Mouse (Mus musculus) liver, adult 2 months (tissue): Measurements from ENCODE around the gene Lzts2. TPM values are rescaled to one million over a fixed set of nuclear protein-coding genes. Genes with fewer than 3 reads are reported as not detected.

ENCODE experiments used
- DNase-seq: peaks from one replicate; pipeline ENCODE4 v3.0.0-alpha.2; 2011; ENCODE audit warnings: low read depth, low spot score; ENCODE audit errors: extremely low read depth
- H3K27ac ChIP-seq: fragments of 200-500 bp; replicated peaks from 2 replicates; pipeline ENCODE4 v1.5.1; 2012; ENCODE audit warnings: low read depth, mild to moderate bottlenecking, control low read depth, inconsistent platforms, low read length; ENCODE audit not compliant: insufficient read depth
- H3K27me3 ChIP-seq: fragments of 200-500 bp; 2 replicates; pipeline ENCODE4 v1.6.1; 2012; ENCODE audit warnings: mild to moderate bottlenecking, moderate library complexity, low read length, inconsistent platforms; ENCODE audit not compliant: control insufficient read depth, insufficient read depth
- H3K36me3 ChIP-seq: fragments of 200-500 bp; 2 replicates; pipeline ENCODE4 v1.6.1; 2012; ENCODE audit warnings: low read length, inconsistent platforms; ENCODE audit not compliant: control insufficient read depth, insufficient read depth
- H3K4me1 ChIP-seq: fragments of 200-500 bp; 2 replicates; pipeline ENCODE4 v1.6.1; 2011; ENCODE audit warnings: low read length; ENCODE audit not compliant: control insufficient read depth, insufficient read depth
- H3K4me3 ChIP-seq: fragments of 200-500 bp; 2 replicates; pipeline ENCODE4 v1.5.1; 2011; ENCODE audit warnings: low read depth, mild to moderate bottlenecking, control low read depth, low read length, moderate library complexity; ENCODE audit not compliant: insufficient read depth
- H3K79me2 ChIP-seq: fragments of 200-500 bp; 2 replicates; pipeline ENCODE4 v1.6.1; 2012; ENCODE audit warnings: inconsistent platforms, mild to moderate bottlenecking, low read length, moderate library complexity; ENCODE audit not compliant: control insufficient read depth, insufficient read depth
- H3K9ac ChIP-seq: fragments of 200-500 bp; 2 replicates; pipeline ENCODE4 v1.6.1; 2012; ENCODE audit warnings: low read depth, mild to moderate bottlenecking, control low read depth, inconsistent platforms, low read length
- CTCF ChIP-seq: fragments of 200-500 bp; IDR thresholded peaks from 2 replicates; pipeline ENCODE4 v1.5.1; 2011; ENCODE audit warnings: low read depth, low read length, control low read depth
- POLR2A ChIP-seq: fragments of 200-500 bp; IDR thresholded peaks from 2 replicates; pipeline ENCODE4 v1.6.1; 2011; ENCODE audit warnings: low read length, control low read depth; ENCODE audit not compliant: insufficient read depth; ENCODE audit errors: extremely low read depth
- WGBS: fragments of 180-500 bp; shearing (Covaris S2); methylation state at CpG from one replicate; pipeline ENCODE4 v1.1.7; 2018; 5-methylcytosine and 5-hydroxymethylcytosine counted together
- polyA plus RNA-seq: library from polyadenylated mRNA; depleted of rRNA; stranded (reverse); fragments of >200 nt; gene quantifications from 2 replicates; pipeline ENCODE4 v1.2.3, GENCODE M21; 2012
- total RNA-seq: library from RNA; depleted of rRNA; stranded (reverse); fragments of >200 nt; gene quantifications from 2 replicates; pipeline ENCODE4 v1.2.3, GENCODE M21; 2014

Lzts2 gene
- total and polyA plus RNA-seq, 2 experiments = 3.4 to 14.3 TPM

DNA sequence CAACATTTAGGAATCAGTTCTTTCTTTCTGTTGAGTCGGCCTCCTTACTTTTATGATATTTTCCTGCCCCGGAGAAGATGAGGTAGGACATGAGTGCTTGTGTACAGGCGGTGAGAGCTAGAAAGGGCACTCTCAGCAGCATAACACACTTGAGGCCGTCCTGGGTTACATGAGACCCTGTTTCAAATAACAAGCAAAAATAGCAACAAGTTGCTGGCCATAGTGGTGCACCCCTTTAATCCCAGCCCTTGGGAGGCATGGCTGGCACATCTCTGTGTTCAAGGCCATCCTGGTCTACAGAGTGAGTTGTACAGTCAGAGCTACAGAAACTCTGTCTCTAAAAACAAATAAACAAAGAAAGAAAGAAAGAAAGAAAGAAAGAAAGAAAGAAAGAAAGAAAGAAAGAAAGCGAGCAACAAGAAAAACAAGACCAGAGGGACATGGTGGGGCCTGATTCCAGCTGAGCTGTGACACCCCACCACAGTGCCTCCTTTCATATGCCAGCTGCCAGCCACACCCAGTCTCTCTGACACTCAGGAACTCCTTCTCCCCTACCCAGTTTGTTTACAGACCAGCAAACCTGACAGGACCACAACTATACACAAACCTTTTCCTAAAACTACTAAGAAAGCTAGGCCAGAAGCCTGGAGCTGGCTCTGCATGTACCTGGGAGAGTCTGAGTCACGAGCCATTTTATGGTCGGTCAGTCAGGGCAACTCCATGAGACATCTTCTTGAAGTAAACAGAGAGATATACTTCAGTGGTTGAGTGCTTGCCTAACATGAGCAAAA is 42.9 kb downstream of the Lzts2 start:
- no peak overlapping the region for H3K9ac ChIP-seq

DNA sequence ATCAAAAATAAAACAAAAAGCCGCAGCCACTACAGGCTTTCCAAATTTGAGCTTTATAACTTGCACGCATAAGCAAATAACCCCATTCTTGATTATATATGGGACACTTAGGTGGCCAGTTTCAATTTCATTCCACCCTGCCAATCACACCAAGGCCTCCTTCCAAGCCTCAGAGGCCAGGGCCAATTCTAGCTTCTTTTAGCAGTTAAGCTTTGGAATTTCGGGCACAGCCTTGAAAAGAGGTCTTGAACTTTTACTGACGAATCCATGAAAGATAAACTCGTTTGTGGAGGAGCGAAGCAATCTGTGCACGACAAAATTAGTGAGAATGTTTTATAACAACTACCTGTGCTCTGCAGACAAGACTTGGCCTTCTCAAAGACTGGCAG is 43.5 kb downstream of the Lzts2 start:
- WGBS = 37% methylated on average over 7 of the region's 7 CpGs
- no peak for TF ChIP-seq CTCF
- no peak for TF ChIP-seq POLR2A
- no peaks in the 10 kb centered on the region for H3K36me3 ChIP-seq
- no peaks in the 10 kb centered on the region for H3K79me2 ChIP-seq
- H3K27ac ChIP-seq = peak overlapping the region; percentile 74
- peaks cover 2% of the 10 kb centered on the region; the same call in 1 of the 2 replicates for H3K4me1 ChIP-seq
- H3K27me3 ChIP-seq = no peaks in the 10 kb centered on the region
- H3K9ac ChIP-seq = peak overlapping the region; percentile 68
- no peak for DNase-seq
- peak overlapping the region; percentile 41; the same call in 1 of the 2 replicates for H3K4me3 ChIP-seq

More for the DNA sequence above, 42.9 kb downstream of the Lzts2 start:
- Histone ChIP-seq H3K4me1 (peaks cover 2% of the 10 kb centered on the region; the same call in 1 of the 2 replicates), H3K27me3 (no peaks in the 10 kb centered on the region), H3K4me3 (no peak overlapping the region), H3K79me2 (no peaks in the 10 kb centered on the region), H3K36me3 (no peaks in the 10 kb centered on the region), H3K27ac (no peak overlapping the region)
- no peak for DNase-seq
- TF ChIP-seq POLR2A (no peak), CTCF (no peak)
- 85% methylated on average over 7 of the region's 7 CpGs for WGBS

DNA sequence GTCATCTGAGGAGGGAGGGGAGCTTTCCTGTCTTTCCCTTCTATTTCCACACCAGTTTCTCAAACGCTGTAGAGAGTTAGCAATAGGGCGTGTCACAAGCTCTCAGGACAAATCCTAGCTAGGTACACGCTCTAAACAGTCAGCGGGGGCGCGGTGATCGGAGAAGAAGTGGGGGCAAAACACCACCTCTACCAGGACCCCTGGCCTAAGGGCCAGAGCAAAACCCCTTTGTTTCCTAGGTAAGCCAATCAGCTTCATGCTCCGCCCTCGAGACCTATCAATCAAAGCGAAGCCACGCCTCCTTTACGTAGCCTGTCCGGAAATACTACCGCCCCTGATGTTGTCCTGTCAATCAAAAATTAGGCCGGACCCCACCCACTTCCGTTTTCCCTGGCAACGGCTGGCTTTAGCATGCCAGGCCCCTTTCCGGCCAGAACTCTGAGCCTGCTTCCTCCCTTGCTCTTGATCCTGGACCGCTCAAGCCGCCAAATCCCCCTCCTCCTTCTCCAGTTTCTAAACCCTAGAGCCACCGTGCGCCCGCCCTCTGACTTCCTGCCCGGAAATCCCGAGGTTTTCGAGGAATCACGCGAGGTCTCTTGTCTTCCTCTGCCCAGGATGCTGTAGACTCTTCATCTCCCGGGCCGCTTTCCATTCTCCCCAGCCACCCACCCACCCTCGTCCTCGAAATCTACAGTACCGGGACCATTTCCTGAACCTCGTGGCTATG is 44.1 kb downstream of the Lzts2 start:
- H3K79me2 ChIP-seq = no peaks in the 10 kb centered on the region
- DNase-seq = peak; percentile 90
- TF ChIP-seq POLR2A (peak; percentile 55; the same call in 1 of the 2 replicates), CTCF (no peak)
- peak overlapping the region; percentile 54 for H3K4me3 ChIP-seq
- H3K27me3 ChIP-seq = no peaks in the 10 kb centered on the region
- H3K4me1 ChIP-seq = peaks cover 2% of the 10 kb centered on the region; the same call in 1 of the 2 replicates
- peak overlapping the region; percentile 85 for H3K27ac ChIP-seq
- WGBS = under 1% methylated on average over 34 of the region's 34 CpGs
- H3K36me3 ChIP-seq = no peaks in the 10 kb centered on the region
- peak overlapping the region; percentile 68 for H3K9ac ChIP-seq

DNA sequence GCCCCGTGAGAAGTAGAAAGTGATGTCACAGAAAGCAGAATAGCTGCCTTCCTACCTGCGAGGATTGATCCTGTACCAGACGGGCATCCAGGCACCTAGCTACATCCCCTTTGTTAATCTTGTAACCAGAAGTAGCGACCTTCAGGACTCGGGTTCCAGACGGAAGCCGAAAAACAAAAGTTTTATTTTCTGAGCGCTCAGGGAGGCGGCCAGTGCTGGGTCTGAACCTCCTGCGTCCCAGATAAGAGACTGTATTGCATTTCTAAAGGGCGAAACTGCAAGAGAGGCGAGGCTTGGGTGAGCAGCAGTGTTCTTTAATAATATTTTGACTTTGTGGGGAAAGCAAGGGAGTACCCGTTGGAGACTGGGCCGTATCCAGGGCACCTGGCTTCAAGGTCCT is 44.6 kb downstream of the Lzts2 start:
- Histone ChIP-seq H3K27ac (peak overlapping the region; percentile 85), H3K79me2 (no peaks in the 10 kb centered on the region), H3K9ac (peak overlapping the region; percentile 58), H3K4me1 (peaks cover 2% of the 10 kb centered on the region; the same call in 1 of the 2 replicates), H3K27me3 (peaks cover 3% of the 10 kb centered on the region; the same call in 1 of the 2 replicates), H3K36me3 (no peaks in the 10 kb centered on the region), H3K4me3 (peak overlapping the region; percentile 54)
- WGBS = 5% methylated on average over 14 of the region's 14 CpGs
- TF ChIP-seq CTCF (no peak), POLR2A (no peak)
- DNase-seq = no peak

DNA sequence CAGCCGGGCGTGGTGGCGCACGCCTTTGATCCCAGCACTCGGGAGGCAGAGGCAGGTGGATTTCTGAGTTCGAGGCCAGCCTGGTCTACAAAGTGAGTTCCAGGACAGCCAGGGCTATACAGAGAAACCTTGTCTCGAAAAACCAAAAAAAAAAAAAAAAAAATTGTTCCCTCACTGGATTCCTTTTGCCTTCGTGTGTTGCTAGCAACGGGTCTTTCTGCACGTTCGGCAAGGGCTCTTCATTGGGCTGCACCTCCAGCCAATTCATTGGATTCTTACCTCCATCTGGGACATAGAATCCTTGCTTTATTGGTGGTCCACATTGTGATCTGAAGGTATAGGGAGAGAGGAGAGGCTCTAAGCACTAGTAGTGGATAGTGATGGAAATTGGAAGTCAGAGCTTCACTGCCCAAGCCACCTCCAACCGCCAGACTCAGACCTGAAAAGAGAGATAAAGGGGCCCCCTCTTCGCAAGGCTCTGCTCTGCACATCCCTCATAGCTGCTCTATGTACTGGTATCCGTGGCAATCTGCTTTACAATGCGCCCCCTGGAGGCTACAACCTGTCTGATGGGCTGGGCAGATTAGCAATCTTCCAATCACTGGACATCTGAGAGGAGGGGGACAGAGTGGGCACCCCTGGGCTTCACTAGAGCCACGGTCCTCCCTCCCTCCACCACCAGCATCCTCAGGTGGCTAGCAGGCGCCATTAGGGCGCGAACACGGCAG is 49.5 kb downstream of the Lzts2 start:
- no peak overlapping the region for H3K27ac ChIP-seq
- H3K36me3 ChIP-seq = no peaks in the 10 kb centered on the region
- 0 out of 2 replicates have a peak, but pooled peaks cover 2% of the 10 kb centered on the region for H3K4me1 ChIP-seq
- no peaks in the 10 kb centered on the region for H3K79me2 ChIP-seq
- H3K9ac ChIP-seq = no peak overlapping the region
- H3K4me3 ChIP-seq = no peak overlapping the region
- no peak for DNase-seq
- H3K27me3 ChIP-seq = peaks cover 12% of the 10 kb centered on the region; the same call in 1 of the 2 replicates
- no peak for TF ChIP-seq POLR2A
- peak; percentile 77 for TF ChIP-seq CTCF
- 46% methylated on average over 20 of the region's 20 CpGs for WGBS
